Mouse (Mus musculus): ENCODE results near the gene Lrp4. TPM values are rescaled to one million over a fixed set of nuclear protein-coding genes. Genes with fewer than 3 reads are reported as not detected.

Gene Lrp4
- total RNA-seq, 2 experiments from 2014 or later, result 25.3 to 27.3 TPM

- intact Hi-C loops (cut with DNase I), result no loop called here
- Histone ChIP-seq H3K27ac (no peak overlapping the region), H3K4me3 (no peak overlapping the region)
- no peak for TF ChIP-seq CTCF (IDR thresholded peaks at IDR 0.05)
- DNase-seq (ENCODE audit: extremely low spot score in 1 of 2, low spot score in 2 of 2), result no peak
Observed at GRCm38 (mm10) chr2:91437116-91437815, 20.0 kb upstream of the Lrp4 start.

DNA sequence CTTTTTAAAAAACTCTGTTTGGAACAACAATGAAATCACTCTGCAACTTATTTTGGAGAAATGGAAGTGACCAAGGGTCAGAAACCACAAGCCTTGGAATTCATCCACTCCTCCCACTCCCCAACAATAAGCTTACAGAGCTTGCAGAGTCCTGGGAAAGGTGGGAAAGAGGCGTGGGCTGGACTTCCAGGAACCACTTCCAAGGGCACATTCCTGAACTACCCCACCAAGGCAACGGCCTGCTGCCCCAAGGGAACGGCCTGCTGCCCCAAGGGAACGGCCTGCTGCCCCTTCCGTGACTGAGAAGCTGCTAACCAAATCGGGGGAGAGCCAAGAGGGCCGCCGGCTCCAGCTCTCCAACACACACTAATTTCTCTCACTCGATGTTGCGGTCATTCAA lies 18.0 kb upstream of the Lrp4 start:
- no peak for TF ChIP-seq CTCF (IDR thresholded peaks at IDR 0.05)
- intact Hi-C loops (cut with DNase I), result no loop called here
- DNase-seq (ENCODE audit: extremely low spot score in 1 of 2, low spot score in 2 of 2), result no peak
- Histone ChIP-seq H3K4me3 (no peak overlapping the region), H3K27ac (no peak overlapping the region)

DNA sequence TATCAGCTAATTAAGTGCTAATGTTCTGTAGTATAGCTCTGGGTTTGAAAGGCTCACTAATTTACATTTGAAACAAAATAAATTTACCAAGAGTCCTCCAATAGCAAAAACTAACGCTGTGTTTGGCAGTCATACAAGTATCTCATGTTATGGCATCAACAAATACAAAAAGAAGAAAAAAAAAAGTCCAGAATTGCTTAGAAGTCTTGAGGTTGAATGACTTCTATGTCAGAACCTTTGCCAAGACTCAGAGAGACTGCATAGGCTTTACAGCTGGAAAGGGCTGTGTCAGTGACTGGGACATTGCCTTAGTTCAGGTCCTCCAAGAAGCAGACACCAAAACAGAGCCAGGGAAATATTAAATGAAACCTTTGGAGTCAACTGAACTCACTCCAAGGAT lies 17.4 kb upstream of the Lrp4 start:
- TF ChIP-seq CTCF (IDR thresholded peaks at IDR 0.05), result no peak
- intact Hi-C loops (cut with DNase I), result no loop called here
- no peak for DNase-seq (ENCODE audit: extremely low spot score in 1 of 2, low spot score in 2 of 2)
- H3K27ac ChIP-seq, result no peak overlapping the region
- H3K4me3 ChIP-seq, result no peak overlapping the region

DNA sequence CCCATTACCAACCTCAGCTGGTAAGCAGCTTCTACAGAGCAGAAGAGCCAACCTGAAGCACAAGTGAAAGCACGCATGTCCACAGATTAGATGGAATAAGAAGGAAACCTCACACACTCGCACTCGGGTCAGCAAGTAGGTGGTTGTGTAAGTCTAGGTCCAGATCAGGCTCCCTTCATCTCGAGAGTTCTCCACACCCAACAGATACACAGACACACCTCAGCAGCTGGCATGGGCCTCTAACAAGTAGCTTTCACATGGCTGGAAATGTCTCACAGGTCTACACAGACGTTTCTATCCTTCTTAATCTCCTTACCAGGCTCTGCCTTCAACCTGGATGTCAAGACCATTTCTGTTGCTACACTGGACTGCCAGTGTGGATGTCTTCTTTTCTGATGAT lies 16.6 kb upstream of the Lrp4 start:
- intact Hi-C loops (cut with DNase I), result no loop called here
- H3K4me3 ChIP-seq, result no peak overlapping the region
- no peak overlapping the region for H3K27ac ChIP-seq
- no peak for TF ChIP-seq CTCF (IDR thresholded peaks at IDR 0.05)
- DNase-seq (ENCODE audit: extremely low spot score in 1 of 2, low spot score in 2 of 2), result no peak

DNA sequence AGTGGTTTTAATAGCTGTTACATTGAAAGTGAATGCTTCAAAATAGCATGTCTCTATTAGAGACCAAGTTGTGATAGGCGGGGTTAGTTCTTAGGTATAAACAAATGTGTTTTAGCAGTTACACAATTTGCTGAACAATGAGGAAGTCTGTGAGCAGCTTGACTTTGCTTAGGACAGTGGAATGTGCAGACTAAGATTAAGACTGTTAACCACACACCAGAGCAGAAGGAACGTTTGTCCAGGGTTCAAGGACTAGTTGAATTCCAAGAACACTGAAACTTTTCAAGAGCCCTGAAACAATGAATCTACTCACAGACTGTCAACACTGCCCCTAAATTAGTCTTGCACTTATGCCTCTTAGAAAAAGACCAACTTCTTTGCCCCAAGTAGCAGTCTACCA lies 15.6 kb upstream of the Lrp4 start:
- H3K27ac ChIP-seq, result no peak overlapping the region
- DNase-seq (ENCODE audit: extremely low spot score in 1 of 2, low spot score in 2 of 2), result no peak
- intact Hi-C loops (cut with DNase I), result no loop called here
- TF ChIP-seq CTCF (IDR thresholded peaks at IDR 0.05), result no peak
- no peak overlapping the region for H3K4me3 ChIP-seq

DNA sequence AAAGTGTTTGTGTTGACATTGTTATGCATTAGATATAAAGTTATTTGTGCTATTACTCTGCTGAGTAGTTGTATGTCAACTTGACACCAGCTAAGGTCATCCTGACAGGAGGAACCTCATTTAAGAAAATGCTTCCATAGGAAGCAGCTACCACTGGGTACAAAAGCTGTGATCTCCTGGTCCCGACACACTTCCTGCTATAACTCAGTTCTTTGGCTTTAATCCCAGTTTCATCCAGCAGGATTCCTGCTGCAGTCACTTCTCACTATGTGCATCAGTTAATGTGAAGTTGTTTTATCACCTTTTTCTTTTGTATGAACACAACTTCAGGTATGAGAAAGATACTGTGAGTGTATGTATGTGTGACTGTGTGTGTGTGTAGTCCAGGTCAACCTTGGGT lies 15.1 kb upstream of the Lrp4 start:
- intact Hi-C loops (cut with DNase I), result no loop called here
- TF ChIP-seq CTCF (IDR thresholded peaks at IDR 0.05), result no peak
- H3K4me3 ChIP-seq, result no peak overlapping the region
- DNase-seq (ENCODE audit: extremely low spot score in 1 of 2, low spot score in 2 of 2), result no peak
- no peak overlapping the region for H3K27ac ChIP-seq

GRCm38 (mm10) chr2:91444286-91444892 lies 12.9 kb upstream of the Lrp4 start, which contains the start of gene 1110051M20Rik:
Gene 1110051M20Rik, minus strand, starts transcription at chr2:91444704.
- peak; percentile 84 to 85 for DNase-seq (ENCODE audit: extremely low spot score in 1 of 2, low spot score in 2 of 2)
- no peak for TF ChIP-seq CTCF (IDR thresholded peaks at IDR 0.05)
- intact Hi-C loops (cut with DNase I), result no loop called here
- peak within 1 kb of the TSS; percentile 77 for H3K27ac ChIP-seq
- peak within 1 kb of the TSS; percentile 77 for H3K4me3 ChIP-seq

GRCm38 (mm10) chr2:91449662-91450061 lies 7.6 kb upstream of the Lrp4 start:
- Histone ChIP-seq H3K4me3 (no peak overlapping the region), H3K27ac (no peak overlapping the region)
- no peak for TF ChIP-seq CTCF (IDR thresholded peaks at IDR 0.05)
- intact Hi-C loops (cut with DNase I), result no loop called here
- no peak for DNase-seq (ENCODE audit: extremely low spot score in 1 of 2, low spot score in 2 of 2)

DNA sequence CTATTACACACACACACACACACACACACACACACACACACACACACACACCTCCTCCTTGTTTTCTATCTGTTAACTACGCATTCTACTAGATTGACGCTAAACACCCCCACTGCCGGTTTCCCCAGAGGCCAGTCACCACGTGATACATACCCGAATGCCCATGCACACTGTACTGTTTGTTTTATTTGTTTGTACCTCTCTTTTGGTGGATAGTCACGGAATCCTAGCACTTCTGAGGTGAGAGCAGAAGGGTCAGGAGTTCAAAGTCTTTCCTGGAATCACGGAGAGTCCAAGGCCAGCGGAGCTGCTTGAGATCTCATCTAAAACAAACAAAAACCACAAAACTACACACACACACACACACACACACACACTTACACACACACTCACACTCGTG lies 7.0 kb upstream of the Lrp4 start:
- DNase-seq (ENCODE audit: extremely low spot score in 1 of 2, low spot score in 2 of 2), result no peak
- TF ChIP-seq CTCF (IDR thresholded peaks at IDR 0.05), result no peak
- Histone ChIP-seq H3K4me3 (no peak overlapping the region), H3K27ac (no peak overlapping the region)
- intact Hi-C loops (cut with DNase I), result no loop called here

GRCm38 (mm10) chr2:91452658-91453057 lies 4.7 kb upstream of the Lrp4 start:
- no peak for TF ChIP-seq CTCF (IDR thresholded peaks at IDR 0.05)
- intact Hi-C loops (cut with DNase I), result no loop called here
- DNase-seq (ENCODE audit: extremely low spot score in 1 of 2, low spot score in 2 of 2), result no peak
- Histone ChIP-seq H3K4me3 (no peak overlapping the region), H3K27ac (no peak overlapping the region)

GRCm38 (mm10) chr2:91453231-91454075 lies 3.9 kb upstream of the Lrp4 start:
- no peak for TF ChIP-seq CTCF (IDR thresholded peaks at IDR 0.05)
- DNase-seq (ENCODE audit: extremely low spot score in 1 of 2, low spot score in 2 of 2), result no peak
- intact Hi-C loops (cut with DNase I), result no loop called here
- Histone ChIP-seq H3K27ac (no peak overlapping the region), H3K4me3 (no peak overlapping the region)

DNA sequence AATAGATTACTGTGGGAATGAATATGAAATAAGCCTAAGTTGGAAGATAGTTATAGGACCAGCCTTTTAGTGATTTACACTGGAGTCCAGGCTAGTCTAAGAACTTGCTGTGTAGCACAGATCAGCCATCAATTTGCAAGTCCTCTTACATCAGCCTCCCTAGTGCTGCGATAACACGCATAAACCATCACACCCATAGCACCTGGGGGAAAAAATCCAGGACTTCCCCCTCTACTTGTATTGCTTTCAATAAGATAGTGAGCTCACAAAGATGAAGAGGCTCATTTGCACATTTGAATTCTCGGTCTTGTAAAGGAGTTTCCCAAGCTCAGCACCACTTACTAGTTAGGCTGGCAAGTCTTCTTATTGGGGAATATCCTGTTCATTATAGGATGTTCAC lies 2.9 kb upstream of the Lrp4 start:
- Histone ChIP-seq H3K27ac (no peak overlapping the region), H3K4me3 (no peak overlapping the region)
- no peak for TF ChIP-seq CTCF (IDR thresholded peaks at IDR 0.05)
- DNase-seq (ENCODE audit: extremely low spot score in 1 of 2, low spot score in 2 of 2), result no peak
- intact Hi-C loops (cut with DNase I), result no loop called here

All from left cerebral cortex, adult 2 months (tissue).